Mouse (Mus musculus) layer of hippocampus, postnatal 25 days (tissue): Measurements from ENCODE around the gene Tmco1. TPM values are rescaled to one million over a fixed set of nuclear protein-coding genes. Genes with fewer than 3 reads are reported as not detected.

Experiments used
- DNase-seq, 2 experiments: peaks; one replicate each; pipeline ENCODE4 v3.0.0; 2022; ENCODE audit warnings: mixed read lengths in 2 of 2, low spot score in 1 of 2; ENCODE audit errors: extremely low spot score in 1 of 2
- microRNA-seq, 2 experiments: library from miRNA; unstranded; fragments of <30 nt; microRNA quantifications; one replicate each; pipeline ENCODE4 v1.2.0; 2021
- total RNA-seq, 2 experiments: library from RNA; stranded (reverse); gene quantifications; 2 replicates each; pipeline ENCODE4 v1.2.3; 2021

Tmco1 gene
- total RNA-seq, 2 experiments from 2014 or later: 50.9 to 56.8 TPM

DNA sequence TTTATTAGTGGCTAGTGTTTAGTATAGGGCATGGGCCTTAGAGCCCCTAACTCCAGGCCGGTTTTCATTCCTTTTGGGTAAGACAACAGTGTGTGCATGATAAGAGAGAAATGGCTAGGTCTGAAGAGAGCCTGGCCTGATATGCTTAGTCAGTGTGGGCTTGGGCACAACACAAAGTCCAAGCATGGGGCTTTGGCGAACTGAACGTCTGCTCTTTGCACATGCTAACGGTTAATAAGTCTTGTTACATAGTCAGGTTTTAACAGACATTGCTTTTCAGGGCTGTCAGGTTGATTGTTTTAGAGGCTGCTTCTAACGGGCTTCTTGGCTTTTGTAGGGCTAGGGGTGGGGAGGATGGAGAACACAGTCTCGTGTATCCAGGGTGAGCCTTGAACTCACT lies 58.4 kb downstream of the Tmco1 start:
- DNase-seq: no peak

DNA sequence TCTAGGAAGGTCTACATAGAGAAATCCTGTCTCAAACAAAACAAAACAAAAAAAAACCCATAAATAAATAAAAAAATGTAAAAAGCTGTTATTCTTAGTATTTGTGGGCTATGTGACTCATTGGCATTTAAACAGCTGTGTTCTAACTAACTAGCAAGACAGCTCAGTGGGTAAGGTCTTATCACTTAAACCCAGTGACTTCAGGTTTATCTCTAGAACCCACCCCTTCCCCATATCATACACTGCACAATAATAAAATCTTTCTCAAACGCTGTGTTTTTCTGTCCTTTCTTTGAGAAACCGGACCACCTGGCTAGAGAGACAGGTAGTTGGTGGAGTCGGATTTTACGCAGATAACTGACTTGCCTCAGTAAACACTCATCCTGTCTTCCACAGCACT lies 59.8 kb downstream of the Tmco1 start:
- no peak for DNase-seq

DNA sequence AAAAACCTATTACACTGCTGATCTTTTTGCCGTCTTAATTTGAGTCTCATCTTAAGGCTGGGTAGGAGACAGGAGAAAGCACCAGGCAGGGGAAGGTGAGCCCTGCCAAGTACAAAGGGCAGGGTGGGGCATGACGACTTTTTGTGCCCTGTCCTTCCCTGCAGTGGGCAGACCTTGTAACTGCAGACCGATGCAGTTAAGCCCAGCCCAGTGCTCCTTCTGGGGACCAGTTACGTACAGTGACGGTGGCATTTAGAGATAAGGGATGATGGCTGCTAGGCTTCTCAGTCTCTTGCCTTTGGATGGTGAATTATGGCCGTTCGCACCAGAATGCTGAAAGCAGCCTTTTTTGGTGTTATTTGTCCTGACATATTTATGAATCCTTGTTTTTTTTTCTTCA lies 60.3 kb downstream of the Tmco1 start:
- DNase-seq: no peak

DNA sequence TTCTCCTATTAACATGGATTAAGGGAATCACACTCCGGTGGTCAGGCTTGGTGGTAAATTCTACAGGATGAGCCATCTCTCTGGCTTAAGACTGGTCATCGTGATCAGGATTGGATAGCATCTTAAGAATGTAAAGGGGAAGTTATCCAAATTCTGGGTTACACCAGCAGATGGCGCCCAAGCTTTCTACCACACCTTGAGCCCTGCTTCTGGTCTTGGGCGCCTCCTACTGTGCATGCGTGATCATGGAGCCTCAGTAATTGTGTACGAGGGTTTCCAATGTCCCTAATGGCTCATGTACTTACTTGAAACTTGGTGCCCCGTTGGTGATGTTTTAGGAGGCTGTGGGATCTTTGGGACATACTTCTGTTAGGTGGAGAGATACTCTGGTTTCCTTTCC lies 61.7 kb downstream of the Tmco1 start:
- DNase-seq: peak; percentile 59 to 93

DNA sequence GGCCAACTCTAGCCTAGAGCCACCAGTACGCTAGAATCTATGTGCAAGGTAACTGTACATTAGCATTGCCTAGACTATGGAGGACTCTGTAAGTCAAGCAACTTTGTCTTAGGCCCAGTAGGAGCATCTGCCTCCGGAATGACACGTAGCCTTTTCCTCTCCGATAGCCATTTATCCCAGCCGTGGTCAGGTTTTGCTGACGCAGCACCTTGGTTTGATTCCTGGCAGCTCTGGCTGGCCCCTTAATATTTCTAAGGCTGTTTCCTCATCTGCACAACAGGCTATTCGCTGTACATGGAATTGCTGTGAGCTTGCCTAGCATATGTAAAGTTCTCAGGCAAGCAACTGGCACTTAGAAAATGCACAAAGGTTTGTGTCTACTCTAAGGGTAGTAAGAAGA lies 64.6 kb downstream of the Tmco1 start:
- DNase-seq: no peak

DNA sequence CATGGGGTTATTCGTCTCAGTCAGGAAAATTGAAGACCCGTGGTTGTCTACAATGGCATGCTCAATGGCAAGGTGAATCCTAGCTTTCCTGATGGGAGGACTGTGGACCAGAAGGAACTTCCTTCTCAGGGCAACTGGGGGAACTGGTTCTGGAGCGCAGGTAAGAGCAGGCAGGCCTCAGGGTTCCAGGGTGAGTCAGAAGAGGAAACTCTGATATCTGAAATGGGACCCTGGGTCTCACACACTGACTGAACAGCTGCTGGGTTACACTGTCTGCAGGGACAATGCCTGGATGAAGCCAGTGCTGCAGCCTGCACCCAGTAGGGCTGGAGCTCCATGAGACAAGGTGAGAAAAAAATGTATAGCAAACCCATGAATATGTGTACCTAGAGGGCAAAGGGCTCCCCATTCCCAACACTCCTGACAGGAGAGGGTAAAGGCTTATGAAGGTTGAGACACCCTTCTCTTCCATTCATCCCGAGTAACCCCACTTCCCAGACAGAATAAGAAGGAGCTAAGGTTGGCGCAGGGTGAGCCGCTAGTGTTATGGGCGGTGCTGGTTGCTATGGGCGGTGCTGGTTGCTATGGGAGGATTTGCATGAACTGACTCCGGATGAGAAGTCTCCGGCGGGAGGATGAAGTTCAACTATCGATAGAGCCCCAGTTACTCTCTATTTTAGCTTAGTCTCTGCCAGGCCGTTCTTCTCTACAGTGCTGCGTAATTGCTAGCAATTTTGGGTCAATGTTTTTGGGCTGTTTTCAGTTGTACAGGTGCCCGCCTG lies 66.0 kb downstream of the Tmco1 start:
- DNase-seq: no peak

DNA sequence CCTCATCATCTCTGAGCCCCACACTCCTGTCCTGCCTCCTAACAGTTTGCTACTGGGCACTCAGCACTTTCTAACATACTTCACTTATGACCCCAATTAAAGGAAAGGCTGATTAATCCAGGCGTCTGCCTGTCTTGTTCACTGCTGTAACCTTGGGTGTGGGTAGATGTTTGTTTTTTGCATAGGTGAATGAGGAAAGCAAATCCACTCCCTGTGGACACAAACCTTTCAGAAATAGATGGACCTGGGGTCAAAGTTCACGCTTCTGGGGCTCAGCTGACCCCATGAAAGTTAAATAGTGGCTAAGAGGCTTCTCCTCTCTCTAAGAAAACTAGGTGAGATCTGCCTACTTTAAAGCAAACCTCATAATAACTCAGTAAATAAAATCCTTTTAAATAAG lies 66.8 kb downstream of the Tmco1 start:
- DNase-seq: no peak

DNA sequence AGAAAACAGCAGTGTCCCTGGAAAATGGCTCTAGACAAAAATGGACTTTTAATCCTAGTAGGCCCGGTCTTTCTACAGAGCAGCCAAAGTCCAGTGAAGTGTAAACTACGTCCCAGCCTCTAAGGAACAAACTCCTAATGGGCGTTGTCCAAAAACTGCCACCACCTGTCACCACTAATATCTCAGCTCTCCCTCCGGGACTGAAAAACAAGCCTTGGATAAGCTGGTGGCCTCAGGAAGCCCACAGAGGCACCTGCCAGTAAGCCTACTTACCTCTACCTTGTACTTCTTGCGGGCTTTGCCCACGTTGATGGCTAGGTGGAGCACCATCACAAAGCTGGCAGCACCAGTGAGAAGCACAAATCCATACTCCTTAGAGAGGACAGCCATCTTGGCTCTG lies 69.8 kb downstream of the Tmco1 start:
- no peak for DNase-seq

DNA sequence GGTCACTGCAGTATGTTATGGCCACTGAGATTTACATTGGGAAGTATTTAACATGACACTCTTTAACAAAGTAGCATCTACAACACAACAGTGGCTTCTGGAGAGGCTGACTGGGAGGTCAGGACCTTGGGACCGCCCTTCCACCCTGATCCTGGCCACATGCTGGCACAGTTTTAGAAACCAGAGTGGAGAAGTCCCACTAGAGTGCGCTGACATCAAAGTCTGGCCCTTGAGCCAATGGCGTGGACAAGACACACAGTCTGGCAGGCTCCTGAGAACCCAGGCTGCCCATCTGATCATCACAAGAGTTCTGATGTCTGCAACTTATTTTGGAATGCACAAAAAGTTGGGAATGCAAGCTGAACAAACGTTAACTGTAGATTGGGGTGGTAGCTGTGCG lies 71.6 kb downstream of the Tmco1 start:
- no peak for DNase-seq

DNA sequence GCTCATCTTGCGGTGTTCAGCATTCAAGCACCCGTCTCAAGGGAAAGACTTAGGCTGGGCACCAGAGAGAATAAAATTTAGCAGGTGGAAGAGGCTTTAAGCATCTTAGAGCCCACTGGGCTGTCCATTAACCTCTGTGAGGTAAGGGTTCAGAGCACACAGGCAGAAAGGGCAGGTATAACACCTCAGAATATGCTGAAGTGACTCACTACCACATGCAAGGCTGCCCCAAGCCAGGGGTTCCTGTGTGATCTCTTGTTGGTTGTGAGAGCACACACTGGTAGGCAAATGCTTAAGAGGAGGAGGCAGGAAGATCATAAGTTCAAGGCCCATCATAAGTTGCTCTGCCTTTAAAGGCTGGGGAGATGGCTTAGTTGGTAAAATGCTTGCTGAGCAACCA lies 72.0 kb downstream of the Tmco1 start:
- no peak for DNase-seq

DNA sequence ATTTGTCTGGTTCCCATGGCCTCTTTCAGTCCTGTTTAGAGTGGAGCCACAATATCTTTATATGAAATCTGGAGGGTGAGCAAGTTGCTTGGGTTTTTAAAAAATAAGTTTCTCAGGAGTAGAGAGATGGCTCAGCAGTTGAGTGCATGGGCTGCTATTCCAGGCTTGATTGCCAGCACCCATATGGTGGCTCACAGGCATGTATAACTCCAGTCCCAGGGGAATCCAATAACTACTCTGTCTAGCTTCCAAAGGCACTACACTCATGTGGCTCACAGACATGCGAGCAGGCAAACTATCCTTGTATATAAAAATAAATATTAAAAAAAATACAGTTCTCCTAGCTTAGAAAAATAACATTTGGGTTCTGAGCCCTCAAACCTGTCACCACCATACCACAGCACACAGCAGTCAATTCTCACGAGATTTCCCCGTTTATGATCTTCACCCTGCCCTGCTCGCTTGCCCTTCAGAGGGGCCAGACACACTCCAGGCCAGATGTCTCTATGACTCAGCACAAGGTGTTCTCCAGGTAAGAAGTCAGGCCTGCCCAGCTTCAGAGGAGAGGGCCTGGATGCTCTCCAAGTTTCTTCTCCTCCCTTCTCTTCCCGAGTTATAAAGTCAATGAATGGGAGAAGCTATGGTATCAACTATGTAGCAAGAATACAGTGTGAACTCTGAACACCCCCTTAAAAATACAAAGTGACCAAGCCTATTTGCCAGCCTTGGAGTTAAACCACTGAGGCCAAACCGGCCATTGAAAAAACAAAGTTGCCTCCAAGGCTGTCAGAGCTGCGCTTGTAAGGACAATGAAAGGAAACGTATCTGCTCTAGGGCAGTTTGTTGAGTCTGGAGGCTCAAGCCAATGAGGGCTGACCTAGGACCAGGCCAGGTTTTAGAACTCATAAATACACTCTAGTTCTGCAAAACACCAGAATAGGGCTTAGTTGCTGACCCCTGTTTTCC lies 73.2 kb downstream of the Tmco1 start:
- DNase-seq: no peak

DNA sequence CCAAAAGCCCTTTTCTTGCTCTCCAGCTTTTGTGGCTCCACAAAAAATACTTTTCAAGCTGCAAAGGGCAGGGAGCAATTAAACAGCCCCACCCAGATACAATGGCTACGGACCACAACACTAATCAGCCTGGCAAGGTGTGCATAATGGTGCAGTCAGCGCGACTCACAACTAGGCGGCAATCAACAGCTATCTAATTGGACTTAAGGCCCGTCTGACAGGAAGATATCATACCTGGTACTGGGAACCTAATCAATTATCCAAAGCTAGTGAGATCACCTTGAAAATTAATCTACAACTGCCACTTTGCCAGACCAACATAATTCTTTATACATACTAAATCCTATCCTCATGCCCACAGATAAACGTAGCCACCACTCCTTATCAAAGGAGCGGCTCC lies 74.1 kb downstream of the Tmco1 start:
- DNase-seq: no peak

DNA sequence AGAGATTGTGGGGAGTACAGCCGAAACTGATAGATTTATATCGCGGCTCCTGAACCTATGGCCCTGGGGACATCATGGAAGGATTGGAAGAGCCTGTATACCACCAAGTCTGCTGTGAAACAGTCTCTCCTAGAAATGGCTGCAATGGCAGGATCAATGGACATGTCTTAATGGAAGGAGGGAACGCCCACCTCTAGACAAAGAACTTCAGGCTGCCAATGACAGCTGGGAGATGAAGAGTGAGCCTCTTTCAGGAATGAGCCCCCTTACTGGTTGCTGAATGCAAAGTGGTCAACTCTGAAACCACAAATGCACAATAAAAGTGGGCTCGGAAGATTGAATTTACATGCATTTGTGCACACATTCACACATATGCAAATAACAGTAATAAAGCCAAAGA lies 74.6 kb downstream of the Tmco1 start:
- DNase-seq: no peak

DNA sequence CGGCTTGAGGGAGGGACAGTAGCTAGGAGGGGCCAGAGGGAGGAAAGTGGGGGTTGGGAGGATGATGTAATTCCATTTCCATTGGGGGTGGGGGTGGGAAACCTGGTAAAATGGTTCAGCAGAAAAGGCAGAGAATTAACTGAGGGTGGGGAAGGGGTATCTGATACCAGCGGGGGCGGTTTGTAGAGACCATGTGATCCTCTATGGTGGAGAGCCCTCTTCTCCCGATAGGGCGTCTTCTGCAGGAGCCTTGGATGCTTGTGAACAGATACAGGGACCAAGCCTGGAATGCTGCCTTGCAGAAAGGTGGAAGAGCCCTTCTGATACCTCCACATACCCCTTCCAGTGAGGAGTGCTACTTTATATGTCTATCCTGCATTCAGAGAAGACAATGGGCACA lies 75.0 kb downstream of the Tmco1 start:
- DNase-seq: no peak

Small RNA genes lying within 50 kb of the gene (microRNA-seq; reads per million reads assigned to microRNA genes)
- gene Gm25911: 0.20 to 1.3 reads per million in 2 experiments
- 0 reads per million in 2 experiments for gene Mir6347

Other genes starting within 250 kb of the Tmco1 start
- 10 to 100 TPM; 45.5 to 47.3 TPM for gene Uck2, start 23.1 kb upstream of the Tmco1 start, total RNA-seq
- 10 to 100 TPM; 21.4 to 21.5 TPM for gene Aldh9a1, start 41.6 kb downstream of the Tmco1 start, total RNA-seq
- gene Mgst3, start 85.5 kb downstream of the Tmco1 start, total RNA-seq: 10 to 100 TPM; 80.9 to 86.6 TPM
- gene Lrrc52, start 158.4 kb downstream of the Tmco1 start, total RNA-seq: not detected